Mouse (Mus musculus) telencephalon, adult 2 months (tissue): ENCODE results near the gene Atp13a4.

Experiments used
- DNase-seq: peaks from one replicate; pipeline ENCODE4 v3.0.0-alpha.2; 2011; ENCODE audit warnings: low read depth, low spot score

Atp13a4 gene

GRCm38 (mm10) chr16:29544829-29545228 is at the start of gene Atp13a4:
Gene Atp13a4, minus strand, starts transcription at chr16:29544864.
- DNase-seq = no peak

- no peak for DNase-seq
Observed at GRCm38 (mm10) chr16:29592171-29592570, 47.5 kb upstream of the Atp13a4 start.

- no peak for DNase-seq
Observed at GRCm38 (mm10) chr16:29579787-29580176, 35.1 kb upstream of the Atp13a4 start.

- peak; percentile 92 for DNase-seq
Observed at GRCm38 (mm10) chr16:29579167-29579786, 34.6 kb upstream of the Atp13a4 start, which contains the start of gene Opa1. Gene Opa1, plus strand, starts transcription at chr16:29579334.

GRCm38 (mm10) chr16:29575620-29576019 is 31.0 kb upstream of the Atp13a4 start:
- no peak for DNase-seq

GRCm38 (mm10) chr16:29574013-29574412 is 29.3 kb upstream of the Atp13a4 start:
- DNase-seq = no peak

GRCm38 (mm10) chr16:29560869-29561268 is 16.2 kb upstream of the Atp13a4 start:
- peak; percentile 56 for DNase-seq

- no peak for DNase-seq
Observed at GRCm38 (mm10) chr16:29560454-29560853, 15.8 kb upstream of the Atp13a4 start.

GRCm38 (mm10) chr16:29559667-29560066 is 15.0 kb upstream of the Atp13a4 start:
- DNase-seq = no peak

GRCm38 (mm10) chr16:29541261-29541683 is 3.4 kb downstream of the Atp13a4 start:
- DNase-seq = no peak

- DNase-seq = no peak
Observed at GRCm38 (mm10) chr16:29539906-29540305, 4.8 kb downstream of the Atp13a4 start.

GRCm38 (mm10) chr16:29536411-29537204 is 8.1 kb downstream of the Atp13a4 start:
- no peak for DNase-seq

- no peak for DNase-seq
Observed at GRCm38 (mm10) chr16:29535866-29536265, 8.8 kb downstream of the Atp13a4 start.

GRCm38 (mm10) chr16:29533641-29534040 is 11.0 kb downstream of the Atp13a4 start:
- DNase-seq = no peak

GRCm38 (mm10) chr16:29527085-29527484 is 17.6 kb downstream of the Atp13a4 start:
- DNase-seq = no peak

- no peak for DNase-seq
Observed at GRCm38 (mm10) chr16:29526585-29526984, 18.1 kb downstream of the Atp13a4 start.

GRCm38 (mm10) chr16:29512495-29512894 is 32.2 kb downstream of the Atp13a4 start:
- peak; percentile 23 for DNase-seq

- no peak for DNase-seq
Observed at GRCm38 (mm10) chr16:29510743-29511142, 33.9 kb downstream of the Atp13a4 start.

GRCm38 (mm10) chr16:29509881-29510280 is 34.8 kb downstream of the Atp13a4 start:
- DNase-seq = no peak

GRCm38 (mm10) chr16:29504671-29505070 is 40.0 kb downstream of the Atp13a4 start:
- DNase-seq = no peak

GRCm38 (mm10) chr16:29504198-29504597 is 40.5 kb downstream of the Atp13a4 start:
- peak; percentile 8 for DNase-seq

GRCm38 (mm10) chr16:29491031-29491430 is 53.6 kb downstream of the Atp13a4 start:
- DNase-seq = no peak

GRCm38 (mm10) chr16:29481439-29481838 is 63.2 kb downstream of the Atp13a4 start:
- DNase-seq = no peak
